Mouse (Mus musculus) heart, embryonic 13.5 days (tissue): ENCODE results near the gene Pqbp1. TPM values are rescaled to one million over a fixed set of nuclear protein-coding genes. Genes with fewer than 3 reads are reported as not detected.

ENCODE experiments used
- polyA plus RNA-seq: library from polyadenylated mRNA; unstranded; fragments of >200 nt; fragmentation: Nextera tagmentation; extraction: Ambion mirVana; gene quantifications from 2 replicates; pipeline ENCODE4 v1.2.1, GENCODE M21; 2015

Pqbp1 gene
- polyA plus RNA-seq, 1 experiment from 2014 or later: 79.0 TPM

Other genes starting within 250 kb of the Pqbp1 start
- 7.0 and 7.3 TPM in 2 replicates for gene Prickle3, start 242.0 kb downstream of the Pqbp1 start, polyA plus RNA-seq
- gene Plp2, start 227.9 kb downstream of the Pqbp1 start, polyA plus RNA-seq: 157 and 175 TPM in 2 replicates
- 0.11 and 0.25 TPM in 2 replicates for gene Magix, start 218.0 kb downstream of the Pqbp1 start, polyA plus RNA-seq
- gene Gpkow, start 202.1 kb downstream of the Pqbp1 start, polyA plus RNA-seq: 28.3 and 30.2 TPM in 2 replicates
- 25.0 and 28.7 TPM in 2 replicates for gene Wdr45, start 184.9 kb downstream of the Pqbp1 start, polyA plus RNA-seq
- 0.27 and 0.74 TPM in 2 replicates for gene Gm45208, start 177.0 kb downstream of the Pqbp1 start, polyA plus RNA-seq
- 42.4 and 42.5 TPM in 2 replicates for gene Praf2, start 170.8 kb downstream of the Pqbp1 start, polyA plus RNA-seq
- gene Ccdc120, start 148.4 kb downstream of the Pqbp1 start, polyA plus RNA-seq: 5.6 and 6.1 TPM in 2 replicates
- gene Tfe3, start 136.7 kb downstream of the Pqbp1 start, polyA plus RNA-seq: 16.3 and 16.9 TPM in 2 replicates
- gene Gripap1, start 109.5 kb downstream of the Pqbp1 start, polyA plus RNA-seq: 26.7 and 27.3 TPM in 2 replicates
- gene Kcnd1, start 77.0 kb downstream of the Pqbp1 start, polyA plus RNA-seq: 0.72 and 1.2 TPM in 2 replicates
- gene Otud5, start 57.9 kb downstream of the Pqbp1 start, polyA plus RNA-seq: 28.0 and 29.4 TPM in 2 replicates
- 5.9 and 6.7 TPM in 2 replicates for gene Pim2, start 21.0 kb downstream of the Pqbp1 start, polyA plus RNA-seq
- gene Slc35a2, start 15.2 kb downstream of the Pqbp1 start, polyA plus RNA-seq: 24.1 and 25.4 TPM in 2 replicates
- 130 and 143 TPM in 2 replicates for gene Timm17b, start 88 bp upstream of the Pqbp1 start, polyA plus RNA-seq
- not detected in 2 replicates for gene Gm10491, start 8.6 kb upstream of the Pqbp1 start, polyA plus RNA-seq
- gene Gm10490, start 10.3 kb upstream of the Pqbp1 start, polyA plus RNA-seq: not detected in 2 replicates
- 0.42 and 0.78 TPM in 2 replicates for gene Pcsk1n, start 20.6 kb upstream of the Pqbp1 start, polyA plus RNA-seq
- gene Eras, start 29.3 kb upstream of the Pqbp1 start, polyA plus RNA-seq: not detected in 2 replicates
- gene Hdac6, start 48.6 kb upstream of the Pqbp1 start, polyA plus RNA-seq: 22.8 and 24.9 TPM in 2 replicates
- gene Gata1, start 78.8 kb upstream of the Pqbp1 start, polyA plus RNA-seq: 2.8 and 5.9 TPM in 2 replicates
- 0.38 and 0.53 TPM in 2 replicates for gene Glod5, start 119.2 kb upstream of the Pqbp1 start, polyA plus RNA-seq
- gene Suv39h1, start 175.5 kb upstream of the Pqbp1 start, polyA plus RNA-seq: 34.4 and 34.9 TPM in 2 replicates
- gene Was, start 191.2 kb upstream of the Pqbp1 start, polyA plus RNA-seq: 0.24 and 0.33 TPM in 2 replicates
- 20.9 and 22.8 TPM in 2 replicates for gene Wdr13, start 233.6 kb upstream of the Pqbp1 start, polyA plus RNA-seq
- gene Rbm3, start 246.6 kb upstream of the Pqbp1 start, polyA plus RNA-seq: 323 and 335 TPM in 2 replicates